Mouse (Mus musculus) small intestine, adult 10 weeks (tissue): Measurements from ENCODE around the gene Il2. TPM values are rescaled to one million over a fixed set of nuclear protein-coding genes. Genes with fewer than 3 reads are reported as not detected.

ENCODE experiments used
- polyA plus RNA-seq: library from polyadenylated mRNA; stranded (reverse); fragments of 350-450 nt; fragmentation: Illumina TruSeq; extraction: RNeasy Lipid Tissue Mini Kit (QIAGEN cat#74804); gene quantifications from one replicate; pipeline ENCODE4 v1.2.3, GENCODE M21; 2014; ENCODE audit warnings: low replicate concordance

Gene Il2
- polyA plus RNA-seq: 2.9 TPM

DNA sequence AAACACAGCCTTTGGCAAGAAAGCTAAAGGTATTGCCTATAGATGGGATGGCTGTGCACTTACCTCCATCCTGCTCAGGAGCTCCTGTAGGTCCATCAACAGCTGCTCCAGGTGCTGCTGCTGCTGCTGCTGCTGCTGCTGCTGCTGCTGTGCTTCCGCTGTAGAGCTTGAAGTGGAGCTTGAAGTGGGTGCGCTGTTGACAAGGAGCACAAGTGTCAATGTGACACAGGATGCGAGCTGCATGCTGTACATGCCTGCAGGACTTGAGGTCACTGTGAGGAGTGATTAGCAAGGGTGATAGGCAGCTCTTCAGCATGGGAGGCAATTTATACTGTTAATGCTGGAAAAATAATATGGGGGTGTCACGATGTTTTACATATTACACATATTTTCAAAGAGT lies at the start of gene Il2:
Gene Il2, minus strand, starts transcription at position 305 of the 400 bp plus-strand sequence.

Other genes with a start within 250 kb of the Il2 start
- not detected for gene Adad1, start 62.4 kb downstream of the Il2 start, polyA plus RNA-seq
- not detected for gene Il21, start 106.7 kb upstream of the Il2 start, polyA plus RNA-seq
- 3.0 TPM for gene Bbs12, start 186.6 kb upstream of the Il2 start, polyA plus RNA-seq
- 8.0 TPM for gene Cetn4, start 186.7 kb upstream of the Il2 start, polyA plus RNA-seq
- gene Fgf2, start 222.4 kb upstream of the Il2 start, polyA plus RNA-seq: 4.1 TPM